Mouse (Mus musculus) CD4-positive naive resting alpha-beta T cell, adult 76 days (primary cell): ENCODE measurements around the gene Sf3b3. TPM values are rescaled to one million over a fixed set of nuclear protein-coding genes. Genes with fewer than 3 reads are reported as not detected.

Experiments
- total RNA-seq: library from RNA; stranded (reverse); gene quantifications from one replicate; pipeline ENCODE4 v1.2.4, GENCODE M21; 2023

Sf3b3 gene
- 184 TPM for total RNA-seq

DNA sequence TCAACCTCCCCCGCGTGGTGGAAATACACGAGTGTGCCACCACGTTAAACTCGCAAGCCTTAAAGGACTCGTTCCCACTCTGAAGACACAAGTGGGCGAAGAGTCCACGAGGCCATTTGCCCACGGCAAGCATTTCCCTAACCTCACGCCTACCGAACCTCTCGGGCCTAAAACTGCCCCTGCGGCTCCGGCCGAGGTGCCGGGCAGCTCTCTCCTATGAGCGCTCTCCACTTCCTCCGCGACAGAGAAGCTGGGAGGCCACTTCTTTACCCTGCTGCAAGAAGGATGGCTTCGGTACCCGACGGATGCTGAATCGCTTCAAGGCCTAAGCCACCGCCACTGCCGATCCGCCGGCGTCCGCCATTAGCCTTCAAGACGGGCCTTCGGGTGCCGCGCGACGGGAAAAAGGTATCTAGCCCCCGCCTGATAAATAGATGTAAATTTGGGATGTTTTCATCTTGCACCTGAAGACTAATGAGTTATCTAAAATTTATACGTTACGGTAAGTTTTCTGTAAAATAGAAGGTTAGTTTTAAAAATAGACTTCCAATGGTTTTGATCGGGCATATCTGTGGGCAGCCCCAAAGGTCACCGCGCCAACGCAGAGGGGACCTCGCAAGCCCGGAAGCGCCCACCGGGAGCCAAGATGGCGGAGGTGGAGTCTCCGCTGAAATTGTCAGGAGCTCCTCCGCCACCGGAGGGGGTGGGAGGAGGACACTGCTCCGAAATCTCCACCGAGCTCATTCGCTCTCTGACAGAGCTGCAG lies at the start of gene Sf3b3, which contains the start of gene Cog4:
Gene Sf3b3 (minus strand): TSS at position 383 of the 766 bp plus-strand sequence.
Gene Cog4 (plus strand): TSS at position 196 of the 766 bp plus-strand sequence.

GRCm38 (mm10) chr8:110805669-110806068 lies 40.9 kb downstream of the Sf3b3 start, which contains the start of gene Il34:
Gene Il34, minus strand, starts transcription at chr8:110805924.

Other genes starting within 250 kb of the Sf3b3 start
- gene Vac14, start 228.2 kb downstream of the Sf3b3 start, total RNA-seq, result 53.3 TPM
- gene Mtss1l, start 125.3 kb downstream of the Sf3b3 start, total RNA-seq, result 3.2 TPM
- gene Il34, start 40.9 kb downstream of the Sf3b3 start, total RNA-seq, result not detected
- gene Cog4, start 187 bp downstream of the Sf3b3 start, total RNA-seq, result 59.5 TPM
- 9.9 TPM for gene Fuk, start 55.7 kb upstream of the Sf3b3 start, total RNA-seq
- 9.8 TPM for gene St3gal2, start 73.1 kb upstream of the Sf3b3 start, total RNA-seq
- gene Ddx19a, start 151.0 kb upstream of the Sf3b3 start, total RNA-seq, result 66.5 TPM
- 20.0 TPM for gene Ddx19b, start 185.0 kb upstream of the Sf3b3 start, total RNA-seq
- gene Aars, start 186.4 kb upstream of the Sf3b3 start, total RNA-seq, result 57.6 TPM
- 13.5 TPM for gene Exosc6, start 209.6 kb upstream of the Sf3b3 start, total RNA-seq
- not detected for gene Clec18a, start 245.6 kb upstream of the Sf3b3 start, total RNA-seq
- gene Pdpr, start 247.8 kb upstream of the Sf3b3 start, total RNA-seq, result 23.3 TPM